Mouse (Mus musculus) forebrain, embryonic 11.5 days (tissue): ENCODE data around the gene B4galnt3. TPM values are rescaled to one million over a fixed set of nuclear protein-coding genes. Genes with fewer than 3 reads are reported as not detected.

Experiments used
- ATAC-seq: fragments of 200-750 bp; cut with Nextera tagmentation; replicated peaks from 2 replicates; pipeline ENCODE4 v1.8.0; 2017; ENCODE audit warnings: moderate TSS enrichment; ENCODE audit not compliant: low FRiP score
- DNase-seq: peaks from one replicate; pipeline ENCODE4 v3.0.0-alpha.2; 2017; ENCODE audit warnings: low spot score
- H3K27ac ChIP-seq: fragments of 300-500 bp; sonication (generic); 2 replicates; pipeline ENCODE4 v1.5.1; 2014; ENCODE audit warnings: low read depth, low read length
- H3K27me3 ChIP-seq: fragments of 300-500 bp; sonication (generic); 2 replicates; pipeline ENCODE4 v1.6.1; 2014; ENCODE audit warnings: mild to moderate bottlenecking, low read length, mixed read lengths; ENCODE audit not compliant: control insufficient read depth, insufficient read depth
- H3K36me3 ChIP-seq: fragments of 300-500 bp; sonication (generic); 2 replicates; pipeline ENCODE4 v1.6.1; 2014; ENCODE audit warnings: mild to moderate bottlenecking, low read length, moderate library complexity, mixed read lengths; ENCODE audit not compliant: control insufficient read depth, insufficient read depth
- H3K4me1 ChIP-seq: fragments of 300-500 bp; sonication (generic); replicated peaks from 2 replicates; pipeline ENCODE4 v1.6.1; 2014; ENCODE audit warnings: low read length, mixed read lengths; ENCODE audit not compliant: control insufficient read depth, insufficient read depth
- H3K4me2 ChIP-seq: fragments of 300-500 bp; sonication (generic); 2 replicates; pipeline ENCODE4 v1.6.1; 2014; ENCODE audit warnings: low read depth, mild to moderate bottlenecking, low read length, moderate library complexity, mixed read lengths; ENCODE audit not compliant: severe bottlenecking
- H3K4me3 ChIP-seq: fragments of 300-500 bp; sonication (generic); 2 replicates; pipeline ENCODE4 v1.5.1; 2014; ENCODE audit warnings: low read depth, low read length
- H3K9ac ChIP-seq: fragments of 300-500 bp; sonication (generic); 2 replicates; pipeline ENCODE4 v1.6.1; 2014; ENCODE audit warnings: low read length
- H3K9me3 ChIP-seq: fragments of 300-500 bp; sonication (generic); 2 replicates; pipeline ENCODE4 v1.6.1; 2016; ENCODE audit warnings: low read length, mixed read lengths; ENCODE audit not compliant: control insufficient read depth
- WGBS: fragments of 180-500 bp; shearing (Covaris S2); extraction: QIAGEN DNeasy Blood & Tissue Kit; methylation state at CpG from one replicate; pipeline ENCODE4 v1.1.7; 2014; 5-methylcytosine and 5-hydroxymethylcytosine counted together
- polyA plus RNA-seq: library from polyadenylated mRNA; unstranded; fragments of >200 nt; fragmentation: Nextera tagmentation; extraction: Ambion mirVana; gene quantifications from 2 replicates; pipeline ENCODE4 v1.2.1, GENCODE M21; 2014

The B4galnt3 gene
- polyA plus RNA-seq, 1 experiment from 2014 or later, result not detected

GRCm38 (mm10) chr6:120262886-120263531, 31.4 kb downstream of the B4galnt3 start:
- Histone ChIP-seq H3K27ac (no peak overlapping the region), H3K9me3 (no peaks in the 10 kb centered on the region), H3K27me3 (no peaks in the 10 kb centered on the region), H3K4me3 (no peak overlapping the region), H3K4me1 (no peaks in the 10 kb centered on the region), H3K9ac (no peak overlapping the region), H3K36me3 (no peaks in the 10 kb centered on the region), H3K4me2 (no peak overlapping the region)
- WGBS, result 60% methylated on average over 12 of the region's 12 CpGs
- DNase-seq (no peak), ATAC-seq (no peak)

- Histone ChIP-seq H3K9me3 (no peaks in the 10 kb centered on the region), H3K4me3 (no peak overlapping the region), H3K4me1 (no peaks in the 10 kb centered on the region), H3K4me2 (no peak overlapping the region), H3K9ac (no peak overlapping the region), H3K36me3 (no peaks in the 10 kb centered on the region), H3K27me3 (no peaks in the 10 kb centered on the region), H3K27ac (no peak overlapping the region)
- ATAC-seq (no peak), DNase-seq (no peak)
- WGBS, result 40% methylated on average over 9 of the region's 9 CpGs
Measured at GRCm38 (mm10) chr6:120259481-120259880, 34.9 kb downstream of the B4galnt3 start.

- 75% methylated on average over 5 of the region's 5 CpGs for WGBS
- no peak for ATAC-seq
- H3K4me3 ChIP-seq, result no peak overlapping the region
Measured at GRCm38 (mm10) chr6:120256431-120256935, 37.9 kb downstream of the B4galnt3 start.

DNA sequence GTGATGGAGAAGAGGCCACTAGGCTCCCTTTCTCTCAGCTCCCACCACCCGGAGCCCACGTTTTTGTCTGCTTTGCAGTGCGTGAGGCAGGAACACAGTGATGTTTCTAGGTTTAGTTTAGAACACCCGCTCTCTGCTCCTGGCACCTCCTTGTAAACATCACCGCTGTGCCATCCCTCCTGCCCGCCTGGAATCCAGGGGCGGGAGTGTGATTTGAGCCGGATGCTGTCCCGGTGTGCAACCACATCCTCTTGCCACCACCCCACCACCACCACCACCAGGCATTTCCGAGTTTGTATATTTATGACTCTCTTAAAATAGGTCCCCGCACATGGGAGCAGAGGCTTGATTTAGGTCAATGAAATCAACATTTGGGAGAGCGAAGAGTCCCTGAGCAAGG, 38.7 kb downstream of the B4galnt3 start:
- Histone ChIP-seq H3K4me1 (no peaks in the 10 kb centered on the region), H3K4me3 (no peak overlapping the region), H3K36me3 (no peaks in the 10 kb centered on the region), H3K9me3 (no peaks in the 10 kb centered on the region), H3K9ac (no peak overlapping the region), H3K4me2 (no peak overlapping the region), H3K27me3 (no peaks in the 10 kb centered on the region), H3K27ac (no peak overlapping the region)
- DNase-seq (no peak), ATAC-seq (no peak)
- WGBS, result 91% methylated on average over 12 of the region's 12 CpGs

More at GRCm38 (mm10) chr6:120256431-120256935, 37.9 kb downstream of the B4galnt3 start:
- Histone ChIP-seq H3K9ac (no peak overlapping the region), H3K4me1 (no peaks in the 10 kb centered on the region), H3K4me2 (no peak overlapping the region), H3K9me3 (no peaks in the 10 kb centered on the region), H3K27ac (no peak overlapping the region), H3K27me3 (no peaks in the 10 kb centered on the region), H3K36me3 (no peaks in the 10 kb centered on the region)
- DNase-seq, result no peak

- 81% methylated on average over 4 of the region's 4 CpGs for WGBS
- H3K9me3 ChIP-seq, result no peaks in the 10 kb centered on the region
Measured at GRCm38 (mm10) chr6:120255144-120255543, 39.2 kb downstream of the B4galnt3 start.

DNA sequence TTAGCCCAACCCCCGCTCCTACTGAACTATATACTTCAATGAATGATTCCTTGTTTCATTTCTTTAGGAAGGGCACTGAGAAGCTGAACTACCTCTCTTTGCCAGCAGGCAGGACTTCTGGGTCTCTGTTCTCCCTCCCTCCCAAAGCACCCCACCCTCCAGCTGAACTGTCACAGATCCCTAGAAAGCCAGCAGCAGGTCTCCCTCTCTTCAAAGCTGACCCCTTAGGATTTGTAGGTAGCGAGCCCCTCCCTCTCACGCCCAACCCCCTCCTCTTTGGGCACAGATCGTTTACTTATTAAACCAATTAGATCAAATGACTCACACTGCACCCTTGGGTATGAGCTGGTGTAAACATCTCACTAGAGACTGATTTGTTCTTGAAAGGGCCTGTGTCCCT, 39.7 kb downstream of the B4galnt3 start:
- H3K9me3 ChIP-seq, result no peaks in the 10 kb centered on the region
- WGBS, result 57% methylated on average over 4 of the region's 4 CpGs
- no peak overlapping the region for H3K9ac ChIP-seq
- no peak overlapping the region for H3K4me2 ChIP-seq
- no peaks in the 10 kb centered on the region for H3K36me3 ChIP-seq
- no peak for ATAC-seq
- no peak for DNase-seq
- no peaks in the 10 kb centered on the region for H3K4me1 ChIP-seq
- no peaks in the 10 kb centered on the region for H3K27me3 ChIP-seq
- H3K4me3 ChIP-seq, result no peak overlapping the region
- H3K27ac ChIP-seq, result no peak overlapping the region

More at GRCm38 (mm10) chr6:120255144-120255543, 39.2 kb downstream of the B4galnt3 start:
- Histone ChIP-seq H3K9ac (no peak overlapping the region), H3K4me1 (no peaks in the 10 kb centered on the region), H3K36me3 (no peaks in the 10 kb centered on the region), H3K27me3 (no peaks in the 10 kb centered on the region), H3K4me2 (no peak overlapping the region), H3K27ac (no peak overlapping the region), H3K4me3 (no peak overlapping the region)
- DNase-seq (no peak), ATAC-seq (no peak)

GRCm38 (mm10) chr6:120252741-120253140, 41.6 kb downstream of the B4galnt3 start:
- no peak overlapping the region for H3K4me3 ChIP-seq
- no peaks in the 10 kb centered on the region for H3K27me3 ChIP-seq
- no peaks in the 10 kb centered on the region for H3K4me1 ChIP-seq
- no peak overlapping the region for H3K27ac ChIP-seq
- H3K9ac ChIP-seq, result no peak overlapping the region
- WGBS, result 90% methylated on average over 2 of the region's 2 CpGs
- no peaks in the 10 kb centered on the region for H3K9me3 ChIP-seq
- DNase-seq (no peak), ATAC-seq (no peak)
- H3K4me2 ChIP-seq, result no peak overlapping the region
- no peaks in the 10 kb centered on the region for H3K36me3 ChIP-seq

DNA sequence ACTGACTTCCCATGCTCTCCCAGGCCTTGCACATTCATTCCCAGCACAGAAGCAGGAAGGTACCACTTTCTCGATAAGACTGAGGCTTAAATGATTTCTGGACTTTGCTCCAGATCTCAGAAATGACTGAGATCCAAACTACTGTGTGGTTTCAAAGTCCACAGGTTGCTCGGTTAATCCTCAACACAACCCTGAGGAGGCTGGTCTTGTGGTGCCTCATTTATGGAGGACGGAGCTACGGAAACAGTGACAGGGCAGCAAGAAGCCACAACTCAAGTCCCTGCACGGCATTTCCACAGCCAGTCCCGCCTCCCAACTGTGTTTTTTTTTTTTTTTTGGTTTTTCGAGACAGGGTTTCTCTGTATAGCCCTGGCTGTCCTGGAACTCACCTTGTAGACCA, 43.3 kb downstream of the B4galnt3 start:
- WGBS, result 90% methylated on average over 7 of the region's 7 CpGs
- Histone ChIP-seq H3K4me3 (no peak overlapping the region), H3K27me3 (no peaks in the 10 kb centered on the region), H3K36me3 (no peaks in the 10 kb centered on the region), H3K4me1 (no peaks in the 10 kb centered on the region), H3K27ac (no peak overlapping the region), H3K4me2 (no peak overlapping the region), H3K9ac (no peak overlapping the region), H3K9me3 (no peaks in the 10 kb centered on the region)
- no peak for DNase-seq
- no peak for ATAC-seq

- no peak overlapping the region for H3K9ac ChIP-seq
- no peaks in the 10 kb centered on the region for H3K4me1 ChIP-seq
- ATAC-seq (no peak), DNase-seq (no peak)
- H3K27ac ChIP-seq, result no peak overlapping the region
- 74% methylated on average over 5 of the region's 5 CpGs for WGBS
- H3K4me2 ChIP-seq, result no peak overlapping the region
- H3K36me3 ChIP-seq, result no peaks in the 10 kb centered on the region
- no peaks in the 10 kb centered on the region for H3K27me3 ChIP-seq
- H3K4me3 ChIP-seq, result no peak overlapping the region
- no peaks in the 10 kb centered on the region for H3K9me3 ChIP-seq
Measured at GRCm38 (mm10) chr6:120249831-120250230, 44.5 kb downstream of the B4galnt3 start.
